Mouse (Mus musculus) kidney, adult 8-10 months (tissue): ENCODE data around the gene Tiparp.

ENCODE experiments used
- DNase-seq, 2 experiments: peaks; one replicate each; pipeline ENCODE4 v3.0.0; 2022

The Tiparp gene

GRCm38 (mm10) chr3:65529471-65530215 lies 1.4 kb downstream of the Tiparp start:
- peak; percentile 26 to 36 for DNase-seq

GRCm38 (mm10) chr3:65533014-65533413 lies 4.8 kb downstream of the Tiparp start:
- no peak for DNase-seq

- no peak for DNase-seq
Measured at GRCm38 (mm10) chr3:65533598-65533997, 5.4 kb downstream of the Tiparp start.

- DNase-seq = no peak
Measured at GRCm38 (mm10) chr3:65534488-65534887, 6.3 kb downstream of the Tiparp start.

- DNase-seq = no peak
Measured at GRCm38 (mm10) chr3:65535087-65535761, 7.0 kb downstream of the Tiparp start.

- DNase-seq = no peak
Measured at GRCm38 (mm10) chr3:65537288-65537687, 9.1 kb downstream of the Tiparp start.

- DNase-seq = no peak
Measured at GRCm38 (mm10) chr3:65540906-65541551, 12.8 kb downstream of the Tiparp start.

- DNase-seq = no peak
Measured at GRCm38 (mm10) chr3:65541552-65541935, 13.3 kb downstream of the Tiparp start.

GRCm38 (mm10) chr3:65549785-65550184 lies 21.6 kb downstream of the Tiparp start:
- peak in 1 of 2 experiments; percentile 18 for DNase-seq

- DNase-seq = no peak
Measured at GRCm38 (mm10) chr3:65551065-65551464, 22.9 kb downstream of the Tiparp start.

- DNase-seq = no peak
Measured at GRCm38 (mm10) chr3:65554633-65555032, 26.4 kb downstream of the Tiparp start.

GRCm38 (mm10) chr3:65558679-65559078 lies 30.5 kb downstream of the Tiparp start:
- no peak for DNase-seq

GRCm38 (mm10) chr3:65562212-65562611 lies 34.0 kb downstream of the Tiparp start:
- no peak for DNase-seq

- no peak for DNase-seq
Measured at GRCm38 (mm10) chr3:65562694-65563093, 34.5 kb downstream of the Tiparp start.

- peak in 1 of 2 experiments; percentile 49 for DNase-seq
Measured at GRCm38 (mm10) chr3:65563926-65564624, 35.9 kb downstream of the Tiparp start.

GRCm38 (mm10) chr3:65565632-65566300 lies 37.6 kb downstream of the Tiparp start:
- DNase-seq = peak; percentile 82 to 84

GRCm38 (mm10) chr3:65569941-65570340 lies 41.7 kb downstream of the Tiparp start:
- DNase-seq = no peak

GRCm38 (mm10) chr3:65573516-65573915 lies 45.3 kb downstream of the Tiparp start:
- no peak for DNase-seq

- no peak for DNase-seq
Measured at GRCm38 (mm10) chr3:65577602-65578001, 49.4 kb downstream of the Tiparp start.

GRCm38 (mm10) chr3:65579260-65579921 lies 51.2 kb downstream of the Tiparp start:
- no peak for DNase-seq

GRCm38 (mm10) chr3:65581596-65581995 lies 53.4 kb downstream of the Tiparp start:
- DNase-seq = peak in 1 of 2 experiments; percentile 19

- DNase-seq = no peak
Measured at GRCm38 (mm10) chr3:65584329-65584728, 56.1 kb downstream of the Tiparp start.
